19 mouse cellular contexts compared by ENCODE assay signal in the genomic region with DNA sequence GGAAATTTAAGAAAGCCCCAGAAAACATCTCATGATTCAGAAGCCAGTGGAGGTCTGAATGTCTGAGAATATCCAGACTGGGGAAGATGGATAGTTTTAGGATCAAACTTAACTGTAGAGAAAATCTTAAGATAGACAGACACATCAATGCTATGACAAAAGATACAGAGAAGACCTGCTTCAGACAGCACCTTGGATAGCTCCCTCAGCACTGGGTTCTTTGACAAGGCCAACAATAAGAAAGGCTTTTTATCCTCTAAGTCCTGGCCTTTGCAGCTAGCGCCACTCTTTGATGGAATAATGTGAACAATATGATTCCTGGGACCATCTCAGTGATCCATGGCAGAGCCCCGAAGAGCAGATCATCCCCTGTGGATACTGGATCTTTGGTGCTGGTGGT. TPM values are rescaled to one million over a fixed set of nuclear protein-coding genes. Genes with fewer than 3 reads are reported as not detected.
DNase-seq lines count a peak whose midpoint lies in the region; ATAC-seq and TF ChIP-seq lines count a peak whose summit lies in the region.
"Had no signal": no experiment of that assay in that cellular context is flagged by ENCODE, and none has a peak within 500 bp of the region (broad histone marks: within the 10 kb centered on the region; RNA-seq: fewer than 3 reads in every experiment).

No protein-coding gene starts in this region.

- no peaks in the 10 kb centered on the region for H3K4me1 ChIP-seq in lung, embryonic 14.5 days (ENCODE audit: insufficient read depth)
- H3K4me1 ChIP-seq in embryonic facial prominence, embryonic 11.5 days (ENCODE audit: control insufficient read depth, insufficient read depth, low read length) = no peaks in the 10 kb centered on the region
- H3K4me1 ChIP-seq: forebrain, embryonic 13.5 days; heart, embryonic 13.5 days; liver, embryonic 12.5 days; midbrain, embryonic 13.5 days; stomach, embryonic 15.5 days had no signal

- no peaks in the 10 kb centered on the region for H3K9me3 ChIP-seq in lung, embryonic 14.5 days (ENCODE audit: low read depth, low read length)
- no peaks in the 10 kb centered on the region for H3K9me3 ChIP-seq in embryonic facial prominence, embryonic 11.5 days (replicated peaks; ENCODE audit: control insufficient read depth, low read length)
- H3K9me3 ChIP-seq: forebrain, embryonic 13.5 days; heart, embryonic 13.5 days; liver, embryonic 12.5 days; lung, embryonic 15.5 days; midbrain, embryonic 13.5 days; stomach, embryonic 15.5 days had no signal

- H3K27ac ChIP-seq in lung, embryonic 14.5 days (ENCODE audit: low read depth) = no peak overlapping the region
- no peak overlapping the region for H3K27ac ChIP-seq in embryonic facial prominence, embryonic 11.5 days (replicated peaks; ENCODE audit: low read depth, low read length)
- H3K27ac ChIP-seq: forebrain, embryonic 13.5 days; heart, embryonic 13.5 days; liver, embryonic 12.5 days; lung, embryonic 15.5 days; midbrain, embryonic 13.5 days; stomach, embryonic 15.5 days had no signal

- H3K36me3 ChIP-seq in lung, embryonic 14.5 days (ENCODE audit: insufficient read depth) = no peaks in the 10 kb centered on the region
- H3K36me3 ChIP-seq in embryonic facial prominence, embryonic 11.5 days (replicated peaks; ENCODE audit: control insufficient read depth, insufficient read depth, low read depth, low read length) = no peaks in the 10 kb centered on the region
- H3K36me3 ChIP-seq: heart, embryonic 13.5 days; liver, embryonic 12.5 days; lung, embryonic 15.5 days; midbrain, embryonic 13.5 days; stomach, embryonic 15.5 days had no signal

- H3K4me3 ChIP-seq in lung, embryonic 14.5 days (ENCODE audit: low read depth, low read length) = no peak overlapping the region
- no peak overlapping the region for H3K4me3 ChIP-seq in embryonic facial prominence, embryonic 11.5 days (ENCODE audit: low read depth, low read length)
- H3K4me3 ChIP-seq: forebrain, embryonic 13.5 days; heart, embryonic 13.5 days; liver, embryonic 12.5 days; lung, embryonic 15.5 days; midbrain, embryonic 13.5 days; stomach, embryonic 15.5 days had no signal

- WGBS in lung, embryonic 14.5 days = 57% methylated on average over 2 of the region's 2 CpGs
- 53% methylated on average over 2 of the region's 2 CpGs for WGBS in embryonic facial prominence, embryonic 11.5 days

- no peaks in the 10 kb centered on the region for H3K27me3 ChIP-seq in lung, embryonic 14.5 days (ENCODE audit: insufficient read depth, low read length)
- no peaks in the 10 kb centered on the region for H3K27me3 ChIP-seq in embryonic facial prominence, embryonic 11.5 days (ENCODE audit: control insufficient read depth, insufficient read depth, low read length)
- H3K27me3 ChIP-seq: heart, embryonic 13.5 days; liver, embryonic 12.5 days; lung, embryonic 15.5 days; midbrain, embryonic 13.5 days; stomach, embryonic 15.5 days had no signal

- ATAC-seq in lung, embryonic 14.5 days (ENCODE audit: insufficient read depth) = no peak
- no peak for ATAC-seq in embryonic facial prominence, embryonic 11.5 days (replicated peaks; ENCODE audit: insufficient number of reproducible peaks, low FRiP score, low TSS enrichment, low read depth)
- ATAC-seq: forebrain, embryonic 13.5 days; liver, embryonic 12.5 days; midbrain, embryonic 13.5 days had no signal

- peak; percentile 7 for DNase-seq in adrenal gland, postnatal 14 days
- no peak for DNase-seq in adrenal gland, postnatal 36 days
- DNase-seq in lung, embryonic 14.5 days = peak; percentile 71
- no peak for DNase-seq in lung, postnatal 14 days
- DNase-seq in embryonic facial prominence, embryonic 11.5 days (ENCODE audit: low spot score) = peak; percentile 53
- DNase-seq in right cerebral cortex, postnatal 14 days = no peak
- DNase-seq in ovary, postnatal 14 days (ENCODE audit: low spot score) = no peak
- no peak for DNase-seq in gastrocnemius, adult 8-10 months (ENCODE audit: low spot score in 2 of 2)
- DNase-seq: adrenal gland, adult 8-10 months; cerebellum, adult 2 months; kidney, adult 18-20 months; layer of hippocampus, postnatal 36 days; thymus, adult 2 months had no signal

- no peak for TF ChIP-seq CTCF in lung, embryonic 14.5 days (IDR thresholded peaks at IDR 0.05; ENCODE audit: low read depth)

- no peak overlapping the region for H3K9ac ChIP-seq in lung, embryonic 14.5 days
- no peak overlapping the region for H3K9ac ChIP-seq in embryonic facial prominence, embryonic 11.5 days (replicated peaks; ENCODE audit: low read length)
- H3K9ac ChIP-seq: forebrain, embryonic 13.5 days; heart, embryonic 13.5 days; liver, embryonic 12.5 days; lung, embryonic 15.5 days; midbrain, embryonic 13.5 days; stomach, embryonic 15.5 days had no signal

- H3K4me2 ChIP-seq in lung, embryonic 14.5 days = no peak overlapping the region
- H3K4me2 ChIP-seq in embryonic facial prominence, embryonic 11.5 days (ENCODE audit: low read depth, low read length) = no peak overlapping the region
- H3K4me2 ChIP-seq: forebrain, embryonic 13.5 days; heart, embryonic 13.5 days; liver, embryonic 12.5 days; lung, embryonic 15.5 days; midbrain, embryonic 13.5 days; stomach, embryonic 15.5 days had no signal

RNA-seq across cellular contexts. Expression of a gene that starts 52.3 kb away (rescaled TPM):
- total RNA-seq in adrenal gland, postnatal 14 days (2021) = 2.0 and 2.3 TPM in 2 replicates
- 1 to 10 TPM; 1.6 to 1.8 TPM for total RNA-seq in adrenal gland, postnatal 36 days (2021)
- polyA plus RNA-seq in lung, embryonic 14.5 days (2014; fragmentation: Nextera tagmentation; extraction: Ambion mirVana) = 3.1 and 3.8 TPM in 2 replicates
- polyA plus RNA-seq in embryonic facial prominence, embryonic 11.5 days (2014; fragmentation: Nextera tagmentation; extraction: Ambion mirVana) = 1.2 and 1.7 TPM in 2 replicates
- 1 to 10 TPM in 3 of 4 experiments, under 1 TPM in 1; 0.99 to 1.9 (median 1.2) TPM for total RNA-seq in gastrocnemius, adult 8-10 months (2022)

Comparison
In these comparisons a context has a peak if more than half of its experiments do, and no peak if none do; other contexts are left out.
1. DNase-seq: peak in adrenal gland, postnatal 14 days (single experiment), lung, embryonic 14.5 days (single experiment) and embryonic facial prominence, embryonic 11.5 days (single experiment); none in adrenal gland, postnatal 36 days (0 of 2), lung, postnatal 14 days (single experiment), right cerebral cortex, postnatal 14 days (single experiment), ovary, postnatal 14 days (single experiment) and gastrocnemius, adult 8-10 months (0 of 2).